Mouse (Mus musculus): ENCODE measurements around the gene Dchs1. TPM values are rescaled to one million over a fixed set of nuclear protein-coding genes. Genes with fewer than 3 reads are reported as not detected.
A peak's percentile ranks its signal among the peaks of the same experiment; 100 is the strongest.

Gene Dchs1
- polyA plus RNA-seq (2016; fragmentation: Nextera tagmentation; extraction: Ambion mirVana) = 13.7 and 14.8 TPM in 2 replicates

- peak; percentile 86 for DNase-seq (ENCODE audit: low spot score)
- under 1% methylated on average over 93 of the region's 97 CpGs for WGBS
- H3K9me3 ChIP-seq = no peaks in the 10 kb centered on the region
- H3K27ac ChIP-seq (replicated peaks) = peak within 1 kb of the TSS; percentile 99
- H3K4me3 ChIP-seq = peak within 1 kb of the TSS; percentile 87
- H3K27me3 ChIP-seq (replicated peaks; ENCODE audit: low read depth, poor library complexity, severe bottlenecking) = peaks cover 34% of the 10 kb centered on the region
- peaks cover 35% of the 10 kb centered on the region for H3K36me3 ChIP-seq (replicated peaks)
- peaks cover 57% of the 10 kb centered on the region for H3K4me1 ChIP-seq
Observed at GRCm38 (mm10) chr7:105787285-105788140, at the start of gene Dchs1. Gene Dchs1 (minus strand): TSS chr7:105787654.

GRCm38 (mm10) chr7:105824281-105824680, 36.8 kb upstream of the Dchs1 start:
- 75% methylated on average over 7 of the region's 7 CpGs for WGBS
- no peak for DNase-seq (ENCODE audit: low spot score)
- H3K27me3 ChIP-seq (replicated peaks; ENCODE audit: low read depth, poor library complexity, severe bottlenecking) = no peaks in the 10 kb centered on the region

GRCm38 (mm10) chr7:105818483-105818882, 31.0 kb upstream of the Dchs1 start:
- H3K27ac ChIP-seq (replicated peaks) = no peak overlapping the region
- no peak for DNase-seq (ENCODE audit: low spot score)
- H3K9me3 ChIP-seq = no peaks in the 10 kb centered on the region
- WGBS = 1% methylated on average over 1 of the region's 1 CpGs
- no peaks in the 10 kb centered on the region for H3K36me3 ChIP-seq (replicated peaks)
- H3K4me3 ChIP-seq = no peak overlapping the region
- H3K4me1 ChIP-seq = no peaks in the 10 kb centered on the region
- no peaks in the 10 kb centered on the region for H3K27me3 ChIP-seq (replicated peaks; ENCODE audit: low read depth, poor library complexity, severe bottlenecking)

More at GRCm38 (mm10) chr7:105824281-105824680, 36.8 kb upstream of the Dchs1 start:
- H3K27ac ChIP-seq (replicated peaks) = no peak overlapping the region
- H3K4me3 ChIP-seq = no peak overlapping the region
- H3K36me3 ChIP-seq (replicated peaks) = no peaks in the 10 kb centered on the region
- no peaks in the 10 kb centered on the region for H3K4me1 ChIP-seq
- H3K9me3 ChIP-seq = no peaks in the 10 kb centered on the region

- DNase-seq (ENCODE audit: low spot score) = no peak
- no peaks in the 10 kb centered on the region for H3K36me3 ChIP-seq (replicated peaks)
- no peak overlapping the region for H3K4me3 ChIP-seq
Observed at GRCm38 (mm10) chr7:105816736-105817135, 29.3 kb upstream of the Dchs1 start.

GRCm38 (mm10) chr7:105813326-105813725, 25.9 kb upstream of the Dchs1 start:
- Histone ChIP-seq H3K27ac (replicated peaks) (no peak overlapping the region), H3K9me3 (no peaks in the 10 kb centered on the region), H3K4me1 (peaks cover 9% of the 10 kb centered on the region), H3K36me3 (replicated peaks) (peaks cover 17% of the 10 kb centered on the region), H3K27me3 (replicated peaks; ENCODE audit: low read depth, poor library complexity, severe bottlenecking) (no peaks in the 10 kb centered on the region), H3K4me3 (no peak overlapping the region)
- WGBS = 83% methylated on average over 3 of the region's 3 CpGs
- no peak for DNase-seq (ENCODE audit: low spot score)

More at GRCm38 (mm10) chr7:105816736-105817135, 29.3 kb upstream of the Dchs1 start:
- Histone ChIP-seq H3K27ac (replicated peaks) (no peak overlapping the region), H3K9me3 (no peaks in the 10 kb centered on the region), H3K27me3 (replicated peaks; ENCODE audit: low read depth, poor library complexity, severe bottlenecking) (no peaks in the 10 kb centered on the region), H3K4me1 (no peaks in the 10 kb centered on the region)

GRCm38 (mm10) chr7:105812566-105812965, 25.1 kb upstream of the Dchs1 start:
- no peaks in the 10 kb centered on the region for H3K9me3 ChIP-seq
- no peaks in the 10 kb centered on the region for H3K27me3 ChIP-seq (replicated peaks; ENCODE audit: low read depth, poor library complexity, severe bottlenecking)
- DNase-seq (ENCODE audit: low spot score) = no peak
- no peak overlapping the region for H3K4me3 ChIP-seq
- peaks cover 9% of the 10 kb centered on the region for H3K4me1 ChIP-seq
- H3K36me3 ChIP-seq (replicated peaks) = peaks cover 24% of the 10 kb centered on the region
- WGBS = 77% methylated on average over 3 of the region's 3 CpGs
- no peak overlapping the region for H3K27ac ChIP-seq (replicated peaks)

- Histone ChIP-seq H3K4me3 (peak overlapping the region; percentile 87), H3K27me3 (replicated peaks; ENCODE audit: low read depth, poor library complexity, severe bottlenecking) (no peaks in the 10 kb centered on the region), H3K9me3 (no peaks in the 10 kb centered on the region), H3K4me1 (peaks cover 9% of the 10 kb centered on the region), H3K27ac (replicated peaks) (peak overlapping the region; percentile 96; the same call in 1 of the 2 replicates), H3K36me3 (replicated peaks) (peaks cover 33% of the 10 kb centered on the region)
- no peak for DNase-seq (ENCODE audit: low spot score)
Observed at GRCm38 (mm10) chr7:105811516-105811915, 24.1 kb upstream of the Dchs1 start.

GRCm38 (mm10) chr7:105810877-105811489, 23.5 kb upstream of the Dchs1 start, which contains the start of gene Mrpl17:
Gene Mrpl17 (minus strand): TSS chr7:105811099.
- Histone ChIP-seq H3K27me3 (replicated peaks; ENCODE audit: low read depth, poor library complexity, severe bottlenecking) (no peaks in the 10 kb centered on the region), H3K36me3 (replicated peaks) (peaks cover 33% of the 10 kb centered on the region), H3K9me3 (no peaks in the 10 kb centered on the region), H3K27ac (replicated peaks) (peak within 1 kb of the TSS; percentile 96), H3K4me3 (peak within 1 kb of the TSS; percentile 87), H3K4me1 (peaks cover 9% of the 10 kb centered on the region)
- DNase-seq (ENCODE audit: low spot score) = peak; percentile 100
- WGBS = under 1% methylated on average over 52 of the region's 52 CpGs

- peak overlapping the region; percentile 87 for H3K4me3 ChIP-seq
- peaks cover 33% of the 10 kb centered on the region for H3K36me3 ChIP-seq (replicated peaks)
- no peaks in the 10 kb centered on the region for H3K27me3 ChIP-seq (replicated peaks; ENCODE audit: low read depth, poor library complexity, severe bottlenecking)
- H3K9me3 ChIP-seq = no peaks in the 10 kb centered on the region
- peaks cover 9% of the 10 kb centered on the region for H3K4me1 ChIP-seq
- WGBS = 7% methylated on average over 37 of the region's 37 CpGs
- peak overlapping the region; percentile 96 for H3K27ac ChIP-seq (replicated peaks)
- DNase-seq (ENCODE audit: low spot score) = no peak
Observed at GRCm38 (mm10) chr7:105810280-105810876, 22.9 kb upstream of the Dchs1 start.

GRCm38 (mm10) chr7:105809836-105810235, 22.4 kb upstream of the Dchs1 start:
- Histone ChIP-seq H3K36me3 (replicated peaks) (peaks cover 33% of the 10 kb centered on the region), H3K4me1 (peaks cover 9% of the 10 kb centered on the region), H3K27ac (replicated peaks) (peak overlapping the region; percentile 96), H3K9me3 (no peaks in the 10 kb centered on the region), H3K27me3 (replicated peaks; ENCODE audit: low read depth, poor library complexity, severe bottlenecking) (no peaks in the 10 kb centered on the region), H3K4me3 (peak overlapping the region; percentile 87)
- DNase-seq (ENCODE audit: low spot score) = no peak
- 92% methylated on average over 7 of the region's 7 CpGs for WGBS

GRCm38 (mm10) chr7:105808385-105808784, 20.9 kb upstream of the Dchs1 start:
- no peak for DNase-seq (ENCODE audit: low spot score)
- peaks cover 33% of the 10 kb centered on the region for H3K36me3 ChIP-seq (replicated peaks)
- no peaks in the 10 kb centered on the region for H3K27me3 ChIP-seq (replicated peaks; ENCODE audit: low read depth, poor library complexity, severe bottlenecking)
- peaks cover 9% of the 10 kb centered on the region for H3K4me1 ChIP-seq
- 94% methylated on average over 1 of the region's 1 CpGs for WGBS
- no peak overlapping the region for H3K4me3 ChIP-seq
- no peak overlapping the region for H3K27ac ChIP-seq (replicated peaks)
- no peaks in the 10 kb centered on the region for H3K9me3 ChIP-seq

GRCm38 (mm10) chr7:105806716-105807115, 19.3 kb upstream of the Dchs1 start:
- H3K27ac ChIP-seq (replicated peaks) = no peak overlapping the region
- no peak for DNase-seq (ENCODE audit: low spot score)
- no peaks in the 10 kb centered on the region for H3K9me3 ChIP-seq
- peaks cover 9% of the 10 kb centered on the region for H3K4me1 ChIP-seq
- no peaks in the 10 kb centered on the region for H3K27me3 ChIP-seq (replicated peaks; ENCODE audit: low read depth, poor library complexity, severe bottlenecking)
- H3K36me3 ChIP-seq (replicated peaks) = peaks cover 33% of the 10 kb centered on the region
- 64% methylated on average over 2 of the region's 2 CpGs for WGBS
- H3K4me3 ChIP-seq = no peak overlapping the region
